Mouse (Mus musculus): ENCODE results near the gene Mt3. TPM values are rescaled to one million over a fixed set of nuclear protein-coding genes. Genes with fewer than 3 reads are reported as not detected.

Gene Mt3
- polyA plus RNA-seq, 1 experiment from 2014 or later = 22.7 TPM

GRCm38 (mm10) chr8:94177716-94178390, 25.4 kb downstream of the Mt3 start:
- H3K4me3 ChIP-seq (ENCODE audit: low read depth, low read length) = peak overlapping the region; percentile 58; the same call in 1 of the 2 replicates
- H3K9ac ChIP-seq (ENCODE audit: low read depth, low read length) = no peak overlapping the region
- H3K9me3 ChIP-seq (replicated peaks; ENCODE audit: control insufficient read depth, low read length) = no peaks in the 10 kb centered on the region
- H3K4me2 ChIP-seq = peak overlapping the region; percentile 93
- H3K36me3 ChIP-seq (ENCODE audit: control insufficient read depth, insufficient read depth, low read length) = no peaks in the 10 kb centered on the region
- H3K27ac ChIP-seq (ENCODE audit: low read depth, low read length) = peak overlapping the region; percentile 60
- ATAC-seq (replicated peaks; ENCODE audit: insufficient number of reproducible peaks, low FRiP score, low TSS enrichment) = no peak
- H3K4me1 ChIP-seq (ENCODE audit: control insufficient read depth, insufficient read depth, low read length) = peaks cover 4% of the 10 kb centered on the region; the same call in 1 of the 2 replicates
- WGBS (ENCODE audit: insufficient replicate concordance) = 63% methylated on average over 7 of the region's 7 CpGs
- H3K27me3 ChIP-seq (ENCODE audit: control insufficient read depth, insufficient read depth, low read length) = peaks cover 73% of the 10 kb centered on the region

DNA sequence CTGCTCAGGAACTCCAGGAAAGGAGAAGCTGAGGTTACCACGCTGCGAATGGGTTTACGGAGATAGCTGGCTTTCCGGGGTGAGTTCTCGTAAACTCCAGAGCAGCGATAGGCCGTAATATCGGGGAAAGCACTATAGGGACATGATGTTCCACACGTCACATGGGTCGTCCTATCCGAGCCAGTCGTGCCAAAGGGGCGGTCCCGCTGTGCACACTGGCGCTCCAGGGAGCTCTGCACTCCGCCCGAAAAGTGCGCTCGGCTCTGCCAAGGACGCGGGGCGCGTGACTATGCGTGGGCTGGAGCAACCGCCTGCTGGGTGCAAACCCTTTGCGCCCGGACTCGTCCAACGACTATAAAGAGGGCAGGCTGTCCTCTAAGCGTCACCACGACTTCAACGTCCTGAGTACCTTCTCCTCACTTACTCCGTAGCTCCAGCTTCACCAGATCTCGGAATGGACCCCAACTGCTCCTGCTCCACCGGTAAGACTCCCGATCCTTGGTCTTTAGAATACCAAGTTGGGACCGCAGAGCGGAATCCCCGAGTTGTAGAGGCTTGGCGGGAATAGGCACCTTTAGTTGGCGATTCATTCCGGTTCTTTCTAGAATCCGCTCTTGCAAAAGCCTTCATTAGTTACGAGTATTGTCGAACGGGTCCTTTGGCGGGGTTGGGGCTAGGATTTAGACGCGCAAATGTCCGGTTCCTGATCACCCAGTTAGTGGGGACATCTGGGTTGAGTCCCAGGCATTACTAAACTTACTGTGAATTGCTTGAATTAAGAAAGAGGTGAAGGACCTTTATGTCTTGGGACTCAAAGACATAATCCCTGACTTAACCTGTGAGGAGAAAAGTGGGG, 26.7 kb downstream of the Mt3 start, which contains the start of gene Mt1:
Gene Mt1, plus strand, starts transcription at position 226 of the 856 bp plus-strand sequence.
- under 1% methylated on average over 50 of the region's 50 CpGs for WGBS (ENCODE audit: insufficient replicate concordance)
- Histone ChIP-seq H3K9me3 (replicated peaks; ENCODE audit: control insufficient read depth, low read length) (no peaks in the 10 kb centered on the region), H3K27ac (ENCODE audit: low read depth, low read length) (peak within 1 kb of the TSS; percentile 66), H3K4me1 (ENCODE audit: control insufficient read depth, insufficient read depth, low read length) (no peaks in the 10 kb centered on the region), H3K4me3 (ENCODE audit: low read depth, low read length) (peak within 1 kb of the TSS; percentile 58), H3K36me3 (ENCODE audit: control insufficient read depth, insufficient read depth, low read length) (no peaks in the 10 kb centered on the region), H3K4me2 (peak within 1 kb of the TSS; percentile 93), H3K27me3 (ENCODE audit: control insufficient read depth, insufficient read depth, low read length) (peaks cover 75% of the 10 kb centered on the region), H3K9ac (ENCODE audit: low read depth, low read length) (peak within 1 kb of the TSS; percentile 74)
- ATAC-seq (replicated peaks; ENCODE audit: insufficient number of reproducible peaks, low FRiP score, low TSS enrichment) = peak; percentile 91

DNA sequence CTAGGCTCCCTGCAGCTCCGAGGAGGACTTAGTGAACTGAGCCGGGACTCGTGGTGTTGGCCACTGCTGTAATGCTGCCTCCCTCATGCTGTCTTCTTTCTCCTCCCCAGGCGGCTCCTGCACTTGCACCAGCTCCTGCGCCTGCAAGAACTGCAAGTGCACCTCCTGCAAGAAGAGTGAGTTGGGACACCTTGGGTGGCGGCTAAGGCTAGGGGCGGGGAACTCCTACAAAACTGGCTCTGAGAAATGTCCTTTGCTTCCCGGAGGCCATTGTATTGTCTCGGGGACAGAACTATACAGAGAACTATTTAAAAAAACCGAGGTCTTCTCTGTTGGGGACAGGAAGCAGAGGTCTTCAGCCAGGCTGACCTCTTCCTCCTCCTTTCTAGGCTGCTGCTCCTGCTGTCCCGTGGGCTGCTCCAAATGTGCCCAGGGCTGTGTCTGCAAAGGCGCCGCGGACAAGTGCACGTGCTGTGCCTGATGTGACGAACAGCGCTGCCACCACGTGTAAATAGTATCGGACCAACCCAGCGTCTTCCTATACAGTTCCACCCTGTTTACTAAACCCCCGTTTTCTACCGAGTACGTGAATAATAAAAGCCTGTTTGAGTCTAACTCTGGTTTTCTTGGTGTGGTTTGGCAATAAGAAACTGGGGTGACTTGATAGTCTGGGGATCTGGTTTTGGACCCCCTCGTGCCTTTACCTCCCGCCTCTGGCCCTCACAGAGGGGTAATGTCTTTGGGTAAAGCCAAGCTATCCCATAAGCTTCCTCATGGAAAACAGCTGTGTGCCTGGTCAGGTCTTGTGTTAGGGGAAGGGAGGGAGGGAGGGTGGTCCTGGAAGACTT, 27.5 kb downstream of the Mt3 start:
- H3K4me1 ChIP-seq (ENCODE audit: control insufficient read depth, insufficient read depth, low read length) = no peaks in the 10 kb centered on the region
- H3K27me3 ChIP-seq (ENCODE audit: control insufficient read depth, insufficient read depth, low read length) = peaks cover 75% of the 10 kb centered on the region
- peak overlapping the region; percentile 58 for H3K4me3 ChIP-seq (ENCODE audit: low read depth, low read length)
- H3K9ac ChIP-seq (ENCODE audit: low read depth, low read length) = peak overlapping the region; percentile 74
- H3K9me3 ChIP-seq (replicated peaks; ENCODE audit: control insufficient read depth, low read length) = no peaks in the 10 kb centered on the region
- peak overlapping the region; percentile 66 for H3K27ac ChIP-seq (ENCODE audit: low read depth, low read length)
- peak overlapping the region; percentile 93 for H3K4me2 ChIP-seq
- no peak for ATAC-seq (replicated peaks; ENCODE audit: insufficient number of reproducible peaks, low FRiP score, low TSS enrichment)
- no peaks in the 10 kb centered on the region for H3K36me3 ChIP-seq (ENCODE audit: control insufficient read depth, insufficient read depth, low read length)
- 7% methylated on average over 25 of the region's 25 CpGs for WGBS (ENCODE audit: insufficient replicate concordance)

- H3K27ac ChIP-seq (ENCODE audit: low read depth, low read length) = no peak overlapping the region
Observed at GRCm38 (mm10) chr8:94180561-94180908, 28.1 kb downstream of the Mt3 start.

GRCm38 (mm10) chr8:94182055-94182929, 29.9 kb downstream of the Mt3 start:
- peak overlapping the region; percentile 37 for H3K27ac ChIP-seq (ENCODE audit: low read depth, low read length)
- peak overlapping the region; percentile 35 for H3K4me3 ChIP-seq (ENCODE audit: low read depth, low read length)
- peaks cover 73% of the 10 kb centered on the region for H3K27me3 ChIP-seq (ENCODE audit: control insufficient read depth, insufficient read depth, low read length)
- peak overlapping the region; percentile 39; the same call in 1 of the 2 replicates for H3K9ac ChIP-seq (ENCODE audit: low read depth, low read length)
- peaks cover 4% of the 10 kb centered on the region; the same call in 1 of the 2 replicates for H3K4me1 ChIP-seq (ENCODE audit: control insufficient read depth, insufficient read depth, low read length)
- no peak for ATAC-seq (replicated peaks; ENCODE audit: insufficient number of reproducible peaks, low FRiP score, low TSS enrichment)
- H3K4me2 ChIP-seq = peak overlapping the region; percentile 64
- no peaks in the 10 kb centered on the region for H3K9me3 ChIP-seq (replicated peaks; ENCODE audit: control insufficient read depth, low read length)
- WGBS (ENCODE audit: insufficient replicate concordance) = 66% methylated on average over 13 of the region's 13 CpGs
- H3K36me3 ChIP-seq (ENCODE audit: control insufficient read depth, insufficient read depth, low read length) = no peaks in the 10 kb centered on the region

More at GRCm38 (mm10) chr8:94180561-94180908, 28.1 kb downstream of the Mt3 start:
- Histone ChIP-seq H3K27me3 (ENCODE audit: control insufficient read depth, insufficient read depth, low read length) (peaks cover 74% of the 10 kb centered on the region), H3K9ac (ENCODE audit: low read depth, low read length) (peak overlapping the region; percentile 74; the same call in 1 of the 2 replicates), H3K4me3 (ENCODE audit: low read depth, low read length) (peak overlapping the region; percentile 58), H3K9me3 (replicated peaks; ENCODE audit: control insufficient read depth, low read length) (no peaks in the 10 kb centered on the region), H3K4me1 (ENCODE audit: control insufficient read depth, insufficient read depth, low read length) (no peaks in the 10 kb centered on the region), H3K4me2 (peak overlapping the region; percentile 93), H3K36me3 (ENCODE audit: control insufficient read depth, insufficient read depth, low read length) (no peaks in the 10 kb centered on the region)
- ATAC-seq (replicated peaks; ENCODE audit: insufficient number of reproducible peaks, low FRiP score, low TSS enrichment) = no peak
- WGBS (ENCODE audit: insufficient replicate concordance) = 92% methylated on average over 1 of the region's 1 CpGs

DNA sequence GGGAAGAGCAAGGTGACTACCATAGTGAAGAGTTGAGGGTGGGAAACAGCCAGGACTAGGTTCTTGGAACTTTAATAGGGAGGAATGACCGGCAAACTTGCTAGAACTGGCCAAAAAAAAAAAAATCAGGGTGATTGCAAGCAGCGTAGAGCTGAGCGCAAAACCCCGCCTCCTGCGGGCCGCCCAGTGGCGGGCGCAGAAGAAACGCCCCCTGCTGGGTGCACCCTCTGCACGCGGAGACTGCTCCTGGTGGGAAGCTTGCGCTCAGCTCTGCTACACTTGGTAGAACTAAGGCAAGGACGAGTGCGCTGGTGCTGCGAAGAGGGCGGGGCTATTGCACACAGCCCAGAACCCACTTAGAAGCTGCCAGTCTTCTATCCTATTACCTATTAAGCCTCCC, 30.7 kb downstream of the Mt3 start:
- ATAC-seq (replicated peaks; ENCODE audit: insufficient number of reproducible peaks, low FRiP score, low TSS enrichment) = peak; percentile 76
- Histone ChIP-seq H3K27ac (ENCODE audit: low read depth, low read length) (peak overlapping the region; percentile 55), H3K4me2 (peak overlapping the region; percentile 64), H3K9ac (ENCODE audit: low read depth, low read length) (peak overlapping the region; percentile 39), H3K4me1 (ENCODE audit: control insufficient read depth, insufficient read depth, low read length) (peaks cover 8% of the 10 kb centered on the region; the same call in 1 of the 2 replicates), H3K4me3 (ENCODE audit: low read depth, low read length) (peak overlapping the region; percentile 35), H3K27me3 (ENCODE audit: control insufficient read depth, insufficient read depth, low read length) (peaks cover 75% of the 10 kb centered on the region), H3K36me3 (ENCODE audit: control insufficient read depth, insufficient read depth, low read length) (no peaks in the 10 kb centered on the region), H3K9me3 (replicated peaks; ENCODE audit: control insufficient read depth, low read length) (no peaks in the 10 kb centered on the region)
- WGBS (ENCODE audit: insufficient replicate concordance) = 0% methylated on average over 16 of the region's 16 CpGs

GRCm38 (mm10) chr8:94184357-94184843, 32.0 kb downstream of the Mt3 start:
- Histone ChIP-seq H3K36me3 (ENCODE audit: control insufficient read depth, insufficient read depth, low read length) (no peaks in the 10 kb centered on the region), H3K9me3 (replicated peaks; ENCODE audit: control insufficient read depth, low read length) (no peaks in the 10 kb centered on the region), H3K4me3 (ENCODE audit: low read depth, low read length) (no peak overlapping the region), H3K4me2 (peak overlapping the region; percentile 64), H3K4me1 (ENCODE audit: control insufficient read depth, insufficient read depth, low read length) (peaks cover 11% of the 10 kb centered on the region), H3K27me3 (ENCODE audit: control insufficient read depth, insufficient read depth, low read length) (peaks cover 69% of the 10 kb centered on the region), H3K9ac (ENCODE audit: low read depth, low read length) (peak overlapping the region; percentile 49; the same call in 1 of the 2 replicates), H3K27ac (ENCODE audit: low read depth, low read length) (peak overlapping the region; percentile 55)
- WGBS (ENCODE audit: insufficient replicate concordance) = 25% methylated on average over 12 of the region's 12 CpGs
- ATAC-seq (replicated peaks; ENCODE audit: insufficient number of reproducible peaks, low FRiP score, low TSS enrichment) = no peak
